Mouse (Mus musculus) retina, postnatal 7 days (tissue): ENCODE measurements around the gene Prdm16.

ENCODE experiments used
- DNase-seq: peaks from one replicate; pipeline ENCODE4 v3.0.0-alpha.2; 2012; ENCODE audit warnings: low read depth, low spot score

The Prdm16 gene

DNA sequence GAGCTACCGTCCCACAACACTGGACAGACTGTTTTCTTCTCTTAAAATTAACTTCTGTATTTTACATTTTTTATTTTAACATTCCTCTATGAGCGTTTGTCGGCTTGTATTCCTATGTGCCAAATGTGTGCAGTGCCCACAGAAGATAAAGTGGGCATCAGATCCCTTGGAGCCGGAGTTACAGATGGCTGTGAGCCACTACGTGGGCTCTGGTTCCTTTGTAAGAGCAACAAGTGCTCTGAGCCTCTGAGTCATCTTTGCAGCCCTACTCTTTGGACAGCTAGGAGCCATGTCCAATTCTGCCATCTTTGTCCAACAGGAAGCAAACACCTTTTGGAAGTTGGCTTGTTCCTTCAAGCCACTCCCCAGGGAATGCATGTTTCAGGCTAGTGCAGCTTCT, 78.6 kb downstream of the Prdm16 start:
- DNase-seq = no peak

- DNase-seq = no peak
These were observed 79.5 kb downstream of the Prdm16 start for GRCm38 (mm10) chr4:154557168-154557567.

DNA sequence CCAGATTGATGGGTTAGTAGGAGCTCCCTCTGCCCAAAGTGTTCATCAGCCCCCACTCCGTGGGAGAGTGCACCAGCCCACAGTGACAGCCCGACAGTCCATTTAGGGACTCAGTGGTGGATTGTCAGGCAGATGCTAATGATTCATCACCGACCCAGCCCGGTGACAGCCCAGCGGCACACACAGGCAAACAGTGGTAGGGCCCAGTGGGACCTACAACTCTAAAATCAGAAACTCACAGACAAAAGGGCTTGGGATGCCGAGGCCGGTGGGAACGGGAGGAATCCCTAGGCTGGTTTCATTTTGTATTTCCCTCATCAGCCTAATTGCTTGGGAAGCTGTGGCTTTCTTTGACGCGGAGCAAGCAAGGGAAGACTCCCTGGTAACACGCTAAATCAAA, 80.3 kb downstream of the Prdm16 start:
- DNase-seq = no peak

DNA sequence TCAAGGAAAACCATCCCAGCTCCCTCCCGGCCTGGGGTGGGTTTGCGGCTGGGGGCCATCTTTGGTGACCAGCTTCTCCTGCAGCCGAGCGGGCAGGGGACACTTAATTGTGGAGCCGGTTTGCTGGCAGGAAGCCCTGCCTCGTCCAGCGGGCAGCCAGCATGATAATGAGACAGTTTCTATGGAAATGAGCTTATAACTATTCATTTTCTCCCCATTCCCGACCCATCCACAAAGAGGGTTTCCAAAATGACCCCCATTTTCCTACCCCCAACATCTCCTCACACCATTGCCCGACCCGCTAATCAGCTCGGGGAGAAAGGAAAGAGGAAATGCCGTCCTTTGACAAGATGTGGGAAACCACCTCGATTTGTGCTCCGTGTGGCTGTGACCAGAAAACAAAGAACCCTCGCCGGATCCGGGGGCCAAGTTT, 86.7 kb downstream of the Prdm16 start:
- DNase-seq = no peak

DNA sequence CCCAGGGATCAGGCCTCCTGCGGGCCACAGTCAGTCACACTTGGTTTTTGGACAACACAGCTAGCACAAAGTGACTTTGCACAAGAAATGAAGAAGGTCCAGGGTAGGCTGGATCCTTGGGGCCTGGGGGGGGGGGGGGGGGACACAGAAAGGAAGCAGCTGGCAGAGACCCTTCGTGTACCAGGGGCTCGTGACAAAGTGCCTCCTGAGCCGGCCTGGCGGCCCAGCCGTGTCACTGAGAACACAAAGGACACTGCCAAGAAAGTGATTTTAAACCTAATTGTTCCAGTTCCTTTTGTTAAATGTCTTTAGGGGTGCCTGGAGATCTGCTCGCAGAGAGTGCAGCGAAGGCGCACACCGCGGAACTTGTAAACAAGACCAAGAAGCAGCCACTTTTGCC, 87.2 kb downstream of the Prdm16 start:
- no peak for DNase-seq

- DNase-seq = no peak
These were observed 89.4 kb downstream of the Prdm16 start for GRCm38 (mm10) chr4:154547176-154547855.

- DNase-seq = no peak
These were observed 91.4 kb downstream of the Prdm16 start for GRCm38 (mm10) chr4:154545296-154545695.

DNA sequence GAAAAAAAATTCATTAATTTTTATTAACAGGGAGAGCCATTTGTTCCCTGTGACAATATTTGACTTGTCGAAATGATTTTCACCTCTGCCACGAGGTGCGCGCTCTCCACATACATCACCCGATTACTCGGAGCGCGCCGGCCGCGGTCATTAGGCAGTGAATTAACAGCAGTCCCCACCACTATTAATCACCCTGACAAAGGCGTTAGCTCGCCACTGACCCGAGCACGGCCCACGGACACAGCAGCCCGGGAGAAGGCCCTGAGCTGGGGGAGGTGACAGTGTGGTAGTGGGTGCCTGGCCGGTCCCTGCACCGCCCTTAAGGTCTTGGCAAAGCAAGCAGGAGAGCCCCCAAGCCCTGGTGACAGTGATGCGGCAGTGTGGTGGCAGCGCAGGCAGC, 92.8 kb downstream of the Prdm16 start:
- no peak for DNase-seq

DNA sequence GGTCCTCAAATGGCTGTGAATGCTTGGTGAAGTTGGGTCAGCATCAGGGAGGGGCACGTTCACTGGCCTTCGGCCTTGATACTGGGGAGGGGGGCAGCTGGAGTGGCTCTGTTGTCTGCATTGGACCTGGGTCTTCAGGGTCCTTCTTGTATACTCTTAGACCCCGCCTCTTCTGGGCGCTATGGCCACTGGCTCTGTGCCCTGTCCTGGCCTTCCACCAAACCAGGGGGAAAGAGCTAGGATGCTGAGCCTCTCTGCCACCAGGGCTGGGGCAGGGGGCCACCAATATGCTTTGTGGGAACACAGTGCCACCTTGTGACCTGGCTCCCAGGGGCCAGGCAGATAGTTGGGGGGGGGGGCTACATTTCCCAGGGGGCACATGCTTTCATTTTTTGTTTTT, 93.5 kb downstream of the Prdm16 start:
- DNase-seq = no peak

GRCm38 (mm10) chr4:154542568-154542967, 94.1 kb downstream of the Prdm16 start:
- no peak for DNase-seq

DNA sequence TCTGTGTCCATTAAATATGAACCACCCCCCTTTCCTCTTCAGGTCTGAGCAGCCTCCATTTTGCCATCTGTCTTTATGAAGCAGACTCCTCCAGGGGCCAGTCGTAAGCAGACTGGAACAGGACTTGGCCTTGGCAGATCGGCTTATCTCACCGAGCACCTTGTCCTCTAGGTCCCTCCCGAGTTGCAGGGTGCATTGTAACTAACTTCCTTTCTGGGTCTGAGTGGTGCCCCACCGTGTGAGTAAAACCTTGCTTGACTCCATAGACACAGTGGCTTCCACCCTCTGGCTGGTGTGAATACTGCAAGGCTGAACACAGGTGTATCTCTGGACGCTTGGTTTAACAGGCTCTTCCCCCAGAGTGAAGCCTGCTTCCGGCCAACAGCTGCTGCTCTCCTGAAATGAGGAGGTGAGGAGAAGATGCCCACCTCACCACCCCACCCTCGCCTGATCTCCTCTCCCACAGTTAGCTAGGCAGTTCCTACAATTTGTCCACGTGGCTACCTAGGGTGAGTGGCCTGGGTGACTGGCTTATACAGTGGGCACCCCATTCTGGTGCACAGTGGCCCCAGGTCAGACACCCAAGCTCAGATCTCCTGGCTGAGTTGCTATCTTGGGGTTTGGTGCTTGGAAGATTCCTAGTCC, 94.9 kb downstream of the Prdm16 start:
- no peak for DNase-seq

- DNase-seq = no peak
These were observed 96.0 kb downstream of the Prdm16 start for GRCm38 (mm10) chr4:154540671-154541070.

GRCm38 (mm10) chr4:154539703-154540102, 97.0 kb downstream of the Prdm16 start:
- DNase-seq = no peak

DNA sequence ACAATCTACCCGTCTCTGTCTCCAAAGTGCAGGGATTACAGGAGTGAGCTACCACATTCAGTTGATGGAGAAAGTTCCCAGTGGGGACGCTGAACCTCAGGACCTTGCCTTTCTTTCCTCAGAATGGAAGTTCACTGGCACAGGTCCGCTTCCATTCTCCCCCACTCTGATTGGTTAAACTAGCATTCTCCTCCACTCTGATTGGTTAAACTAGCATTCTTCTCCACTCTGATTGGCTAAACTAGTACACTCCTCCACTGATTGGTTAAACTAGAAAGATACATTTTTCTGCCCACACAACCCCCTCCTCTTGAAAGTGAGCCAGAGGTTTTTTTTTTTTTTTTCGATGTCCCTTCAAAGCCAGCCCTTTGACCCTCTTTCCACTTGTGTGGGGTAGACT, 97.9 kb downstream of the Prdm16 start:
- no peak for DNase-seq

DNA sequence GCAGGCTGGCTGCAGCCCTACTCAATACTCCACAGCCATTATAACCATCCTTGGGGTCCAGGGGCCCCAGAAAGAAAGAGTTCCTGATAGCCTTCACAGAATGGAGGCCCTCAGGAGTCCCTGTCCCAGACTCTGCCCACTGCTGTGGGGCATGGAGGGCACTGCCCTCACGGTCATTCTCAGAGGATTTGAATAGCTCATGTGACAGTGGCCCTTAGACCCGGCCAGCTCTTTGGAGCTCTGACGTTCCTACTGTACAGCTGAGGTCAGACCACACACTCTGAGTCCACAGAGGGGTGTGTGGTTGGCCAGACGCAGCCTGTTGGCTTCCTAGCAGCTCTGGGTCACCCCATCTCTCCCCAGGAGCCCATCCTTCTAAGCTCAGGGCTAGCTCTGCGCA, 100.6 kb downstream of the Prdm16 start:
- DNase-seq = no peak

GRCm38 (mm10) chr4:154531368-154531767, 105.3 kb downstream of the Prdm16 start:
- DNase-seq = no peak

GRCm38 (mm10) chr4:154530336-154530735, 106.3 kb downstream of the Prdm16 start:
- no peak for DNase-seq

GRCm38 (mm10) chr4:154527506-154527905, 109.2 kb downstream of the Prdm16 start:
- DNase-seq = no peak

GRCm38 (mm10) chr4:154526351-154526786, 110.3 kb downstream of the Prdm16 start:
- DNase-seq = no peak

DNA sequence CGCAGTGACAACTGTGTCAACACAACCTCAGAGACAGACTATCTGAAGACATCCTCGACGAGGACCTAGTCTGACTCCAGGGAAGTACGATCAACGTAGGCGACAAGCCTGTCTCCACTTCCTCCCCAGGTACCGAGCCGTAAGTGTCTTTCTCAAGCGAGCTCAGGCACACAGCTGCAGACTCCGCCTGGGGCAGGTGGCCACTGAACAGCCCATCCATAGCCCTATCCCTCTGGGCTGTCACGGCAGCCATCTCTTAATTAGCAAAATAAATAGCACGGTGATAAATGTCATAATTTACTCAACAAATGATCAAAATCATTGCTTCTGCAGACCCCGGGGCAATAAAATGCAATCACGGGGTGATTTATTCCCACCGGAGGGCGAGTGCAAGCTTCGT, 112.8 kb downstream of the Prdm16 start:
- DNase-seq = no peak

GRCm38 (mm10) chr4:154521881-154522676, 114.6 kb downstream of the Prdm16 start:
- no peak for DNase-seq

DNA sequence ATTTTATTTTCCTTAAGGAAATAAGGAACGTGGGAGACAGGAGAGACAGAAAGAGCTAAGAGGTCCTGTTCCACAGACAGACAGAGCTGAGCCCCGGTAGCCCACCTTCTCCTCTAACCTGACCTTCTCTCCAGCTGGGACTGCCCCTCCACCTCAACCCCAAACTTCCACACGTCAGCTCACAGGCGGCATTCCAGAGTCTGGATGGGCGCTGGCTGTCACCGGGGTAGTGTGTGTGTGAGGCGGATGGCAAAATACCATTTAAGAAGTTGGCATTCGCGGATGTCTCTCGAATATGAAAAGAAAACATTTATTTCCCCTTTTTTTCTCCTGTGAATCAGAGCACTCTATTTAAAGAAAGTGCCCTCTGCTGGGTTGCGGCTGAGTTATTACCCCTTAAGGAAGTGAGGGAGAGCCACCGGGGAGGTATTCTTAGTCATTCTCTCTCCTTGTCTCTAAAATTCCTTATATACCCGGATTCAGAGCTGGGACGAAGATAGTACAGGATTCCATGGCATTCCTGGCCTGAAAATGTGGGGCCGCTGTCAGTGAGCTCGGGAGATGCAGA, 117.1 kb downstream of the Prdm16 start:
- no peak for DNase-seq
